Mouse (Mus musculus) gastrocnemius, postnatal 36 days (tissue): ENCODE data around the gene Gps2. TPM values are rescaled to one million over a fixed set of nuclear protein-coding genes. Genes with fewer than 3 reads are reported as not detected.

Experiments used
- DNase-seq, 2 experiments: peaks; one replicate each; pipeline ENCODE4 v3.0.0; 2022
- intact Hi-C: fragments of 180-260 bp; cut with DNase I; formaldehyde crosslinking; loops from one replicate; pipeline ENCODE4 v1.15.1; 2025
- total RNA-seq, 2 experiments: library from RNA; stranded (reverse); gene quantifications; 2 replicates each; pipeline ENCODE4 v1.2.3; 2021

Gps2 gene
- total RNA-seq, 2 experiments from 2014 or later, result 33.9 to 42.5 TPM

DNA sequence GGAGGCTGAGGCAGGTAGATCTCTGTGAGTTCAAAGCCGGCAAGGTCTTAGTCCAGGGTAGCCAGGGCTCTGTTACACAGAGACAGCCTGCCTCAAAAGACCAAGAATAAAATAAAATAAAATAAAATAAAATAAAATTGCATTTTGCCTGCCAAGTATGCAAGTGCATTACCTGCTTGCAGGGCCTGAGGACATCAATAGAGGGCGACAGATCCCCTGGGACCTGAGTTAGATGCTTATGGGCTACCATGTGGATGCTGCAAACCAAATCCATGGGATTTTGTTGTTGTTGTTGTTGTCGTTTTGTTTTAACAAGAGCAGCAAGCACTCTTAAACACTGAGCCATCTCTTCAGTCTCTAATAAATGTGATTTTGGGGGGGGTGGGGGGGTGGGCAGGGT, 18.6 kb downstream of the Gps2 start:
- DNase-seq, result no peak
- intact Hi-C loops, result loop anchor here (5.0 kb wide), 1 partner anchor 75 kb away; no protein-coding TSS in a partner anchor

DNA sequence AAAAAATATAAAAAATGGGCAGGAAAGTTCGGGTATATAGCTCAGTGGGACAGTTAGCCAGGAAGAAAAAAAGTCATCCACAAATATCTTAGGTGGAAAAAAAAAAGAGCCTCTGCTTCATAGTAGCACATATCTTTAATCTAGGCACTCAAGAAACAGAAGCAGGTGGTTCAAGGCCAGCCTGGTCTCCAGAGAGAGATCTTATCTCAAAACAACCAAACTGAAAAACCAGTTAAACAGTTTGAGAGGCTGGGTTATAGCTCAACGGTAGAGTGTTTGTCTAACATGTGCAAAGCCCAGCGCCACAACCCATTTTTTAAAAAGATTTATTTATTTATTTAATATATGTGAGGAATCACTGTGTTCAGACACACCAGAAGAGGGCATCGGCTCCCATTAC, 19.4 kb downstream of the Gps2 start:
- no peak for DNase-seq
- intact Hi-C loops, result loop anchor here (5.0 kb wide), 1 partner anchor 74 kb away; no protein-coding TSS in a partner anchor

DNA sequence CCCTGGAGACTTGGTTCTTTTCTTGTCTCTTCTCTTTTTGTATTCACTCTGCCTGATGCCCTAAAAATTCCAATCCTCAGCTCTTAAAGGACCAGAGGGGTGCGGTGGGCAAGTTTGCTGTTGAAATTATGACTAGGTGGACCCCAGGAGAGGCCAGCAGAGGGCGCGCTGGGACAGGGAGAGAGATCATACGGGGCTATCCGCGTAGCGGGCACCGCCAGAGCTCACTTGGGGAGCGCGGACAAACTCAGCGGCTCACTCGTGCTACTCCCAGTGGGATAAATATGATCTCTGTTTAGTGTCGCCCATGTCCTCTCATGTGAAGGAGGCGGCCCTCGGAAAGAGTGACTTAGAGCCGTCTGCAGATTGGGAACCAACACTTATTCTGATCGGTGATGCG, 20.5 kb downstream of the Gps2 start:
- intact Hi-C loops, result loop anchor here (1.0 to 5.0 kb wide), 2 partner anchors 15 to 73 kb away; no protein-coding TSS in a partner anchor
- peak; percentile 92 to 95 for DNase-seq

GRCm38 (mm10) chr11:69934681-69935080, 21.0 kb downstream of the Gps2 start:
- DNase-seq, result no peak
- intact Hi-C loops, result loop anchor here (1.0 to 5.0 kb wide), 2 partner anchors 15 to 73 kb away; no protein-coding TSS in a partner anchor

DNA sequence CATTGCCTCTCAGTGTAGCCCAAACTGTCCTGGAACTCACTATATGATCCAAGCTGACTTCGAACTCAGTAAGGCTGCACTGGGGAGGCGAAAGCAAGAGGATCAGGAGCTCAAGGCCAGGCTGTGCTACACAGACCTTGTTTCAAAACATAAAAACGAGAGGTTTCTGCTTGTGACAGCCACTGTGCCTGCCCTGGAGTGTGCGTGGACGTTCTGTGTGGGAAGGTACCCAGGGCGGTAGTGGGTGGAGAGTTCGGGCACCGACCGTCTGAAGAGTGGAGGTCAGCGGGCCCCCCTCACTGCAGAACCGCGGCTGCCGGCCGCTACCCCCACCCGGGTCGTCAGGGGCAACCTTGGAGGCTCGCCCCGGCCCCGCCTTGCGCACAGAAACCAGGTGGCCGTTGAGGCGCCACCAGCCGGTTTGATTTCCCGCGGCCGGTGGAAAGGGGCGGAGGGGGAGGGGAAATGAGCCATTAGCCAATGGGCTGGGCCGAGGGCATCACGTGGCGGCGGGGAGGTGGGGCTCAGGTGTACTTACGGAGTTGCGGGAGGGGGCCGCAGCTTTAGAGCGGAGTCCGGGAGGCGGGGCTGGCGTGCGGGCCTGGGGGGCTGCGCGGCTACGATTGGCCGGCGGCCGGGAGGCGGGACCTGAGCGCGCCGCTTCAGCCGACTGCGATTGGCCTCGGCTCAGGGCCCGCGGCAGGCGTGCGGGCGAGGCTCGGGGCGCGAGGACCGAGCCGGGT, 21.6 kb downstream of the Gps2 start, which contains the start of gene Ybx2:
Gene Ybx2 (plus strand): TSS at position 660 of the 743 bp plus-strand sequence.
- intact Hi-C loops, result no loop called here
- peak; percentile 73 to 80 for DNase-seq

DNA sequence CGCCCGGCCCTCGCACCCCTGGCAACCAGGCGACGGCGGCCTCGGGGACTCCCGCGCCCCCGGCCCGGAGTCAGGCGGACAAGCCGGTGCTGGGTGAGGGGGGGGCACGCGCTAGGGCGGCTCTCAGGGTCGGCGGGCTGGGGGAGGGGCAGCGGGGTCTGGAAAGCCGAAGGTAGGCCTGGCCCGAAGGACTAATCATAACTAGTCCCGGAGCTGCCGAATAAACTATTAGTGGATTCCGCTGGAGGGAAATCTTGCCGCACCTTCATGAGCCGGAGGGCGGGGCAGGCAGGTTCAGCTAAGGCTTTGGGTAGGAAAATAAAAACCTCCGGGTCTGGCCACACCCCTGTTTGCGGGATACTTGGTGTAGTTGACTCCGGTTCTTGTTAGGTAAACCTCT, 22.5 kb downstream of the Gps2 start:
- intact Hi-C loops, result no loop called here

GRCm38 (mm10) chr11:69936714-69937347, 23.1 kb downstream of the Gps2 start:
- DNase-seq, result no peak
- intact Hi-C loops, result no loop called here

More for the DNA sequence above, 22.5 kb downstream of the Gps2 start:
- peak in 1 of 2 experiments; percentile 26 for DNase-seq

GRCm38 (mm10) chr11:69937385-69937784, 23.7 kb downstream of the Gps2 start:
- intact Hi-C loops, result no loop called here
- DNase-seq, result peak; percentile 66 to 78

DNA sequence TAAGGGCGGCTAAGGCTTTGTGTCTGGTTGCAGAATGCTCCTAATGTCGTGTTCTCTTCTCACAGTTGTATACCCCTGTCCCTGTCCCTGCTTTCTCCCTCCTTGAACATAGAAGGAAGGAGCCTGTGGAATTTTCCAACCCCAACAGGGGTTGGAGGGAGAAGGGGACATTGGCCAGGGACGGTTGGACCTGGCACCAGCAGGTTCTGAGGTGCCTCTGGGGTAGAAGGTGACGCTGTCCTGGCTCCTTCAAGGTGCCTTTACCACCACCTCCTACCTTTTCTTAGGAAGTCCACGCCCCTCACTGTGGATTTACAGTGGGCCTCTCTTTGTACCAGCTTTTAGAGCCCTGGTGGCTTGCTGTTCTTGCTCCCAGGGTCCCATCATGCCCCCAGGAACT, 24.1 kb downstream of the Gps2 start:
- intact Hi-C loops, result no loop called here
- DNase-seq, result no peak

- intact Hi-C loops, result no loop called here
- no peak for DNase-seq
Measured at GRCm38 (mm10) chr11:69938401-69938979, 24.8 kb downstream of the Gps2 start.

- DNase-seq, result no peak
- intact Hi-C loops, result no loop called here
Measured at GRCm38 (mm10) chr11:69939181-69939580, 25.5 kb downstream of the Gps2 start.

DNA sequence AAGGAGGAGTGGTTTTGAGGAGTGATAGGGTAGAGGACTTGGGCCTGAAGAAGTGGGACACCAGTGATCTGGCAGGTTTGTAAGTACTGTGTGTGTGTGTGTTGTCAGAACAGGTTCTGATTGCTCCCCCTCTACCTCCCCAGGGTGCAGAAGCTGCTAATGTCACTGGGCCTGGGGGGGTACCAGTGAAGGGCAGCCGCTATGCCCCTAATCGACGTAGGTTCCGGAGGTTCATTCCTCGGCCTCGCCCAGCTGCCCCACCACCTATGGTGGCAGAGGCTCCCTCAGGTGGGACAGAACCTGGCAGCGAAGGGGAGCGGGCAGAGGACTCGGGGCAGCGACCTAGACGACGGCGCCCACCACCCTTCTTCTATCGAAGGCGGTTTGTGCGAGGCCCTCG, 26.0 kb downstream of the Gps2 start:
- DNase-seq, result no peak
- intact Hi-C loops, result no loop called here

DNA sequence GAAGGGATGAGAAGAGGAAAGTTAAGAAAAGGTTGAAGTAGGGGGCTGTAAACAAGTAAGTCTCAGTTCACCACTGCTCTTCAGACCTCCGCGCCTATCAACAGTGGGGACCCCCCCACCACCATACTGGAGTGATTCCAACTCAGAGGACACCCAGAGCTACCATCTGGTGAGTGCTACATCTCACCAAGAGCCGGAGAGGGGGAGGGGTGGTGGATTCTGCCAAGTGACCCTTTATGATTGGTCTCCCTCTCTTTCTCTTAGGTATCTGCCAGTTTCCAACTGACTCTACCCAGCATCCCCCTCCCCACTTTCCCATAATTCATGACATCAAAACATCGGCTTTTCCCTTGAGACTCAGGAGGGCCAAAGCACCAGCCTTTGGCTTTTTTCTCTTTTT, 27.3 kb downstream of the Gps2 start:
- no peak for DNase-seq
- intact Hi-C loops, result no loop called here

- intact Hi-C loops, result no loop called here
- no peak for DNase-seq
Measured at GRCm38 (mm10) chr11:69945216-69945615, 31.5 kb downstream of the Gps2 start.

DNA sequence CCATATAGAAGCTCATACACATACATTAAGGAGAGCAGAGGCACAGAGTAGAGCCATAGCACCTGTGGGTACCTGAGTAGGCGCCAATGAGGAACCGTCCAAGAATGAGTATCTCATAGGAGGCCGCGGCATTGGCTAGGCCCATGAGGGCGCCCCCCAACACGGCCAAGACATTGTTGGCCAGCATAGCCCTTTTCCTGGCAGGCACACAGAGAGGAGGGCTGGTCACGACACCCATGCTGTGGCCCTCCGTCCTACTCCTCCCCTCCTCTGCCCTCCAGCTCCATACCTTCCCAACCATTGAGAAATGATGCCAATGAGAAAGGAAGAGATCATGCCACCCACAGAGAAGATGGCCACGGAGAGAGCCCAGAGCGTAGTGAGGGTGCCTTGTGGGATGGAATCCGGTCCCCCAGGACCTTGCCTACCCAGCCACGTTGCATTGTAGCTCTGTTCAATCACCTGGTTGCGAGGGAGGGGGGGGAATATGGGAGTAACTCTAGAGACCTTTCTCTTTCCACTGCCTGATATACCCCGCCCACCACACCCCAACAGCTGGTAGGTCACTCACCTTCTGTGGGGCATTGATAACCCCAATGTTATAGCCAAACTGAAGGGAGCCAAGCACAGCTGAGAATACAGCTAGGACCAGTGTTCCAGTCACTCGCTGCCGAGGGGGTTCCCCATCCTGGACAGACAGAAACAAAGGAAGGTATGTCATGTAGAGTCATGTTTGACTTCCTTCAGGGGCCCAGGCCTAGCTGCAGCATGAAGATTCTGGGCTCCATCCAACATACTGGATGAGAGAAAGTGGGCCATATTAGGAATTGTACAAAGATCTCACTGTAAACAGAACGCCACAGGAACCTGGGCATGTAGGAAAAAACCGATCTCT, 32.6 kb downstream of the Gps2 start:
- no peak for DNase-seq
- intact Hi-C loops, result no loop called here

DNA sequence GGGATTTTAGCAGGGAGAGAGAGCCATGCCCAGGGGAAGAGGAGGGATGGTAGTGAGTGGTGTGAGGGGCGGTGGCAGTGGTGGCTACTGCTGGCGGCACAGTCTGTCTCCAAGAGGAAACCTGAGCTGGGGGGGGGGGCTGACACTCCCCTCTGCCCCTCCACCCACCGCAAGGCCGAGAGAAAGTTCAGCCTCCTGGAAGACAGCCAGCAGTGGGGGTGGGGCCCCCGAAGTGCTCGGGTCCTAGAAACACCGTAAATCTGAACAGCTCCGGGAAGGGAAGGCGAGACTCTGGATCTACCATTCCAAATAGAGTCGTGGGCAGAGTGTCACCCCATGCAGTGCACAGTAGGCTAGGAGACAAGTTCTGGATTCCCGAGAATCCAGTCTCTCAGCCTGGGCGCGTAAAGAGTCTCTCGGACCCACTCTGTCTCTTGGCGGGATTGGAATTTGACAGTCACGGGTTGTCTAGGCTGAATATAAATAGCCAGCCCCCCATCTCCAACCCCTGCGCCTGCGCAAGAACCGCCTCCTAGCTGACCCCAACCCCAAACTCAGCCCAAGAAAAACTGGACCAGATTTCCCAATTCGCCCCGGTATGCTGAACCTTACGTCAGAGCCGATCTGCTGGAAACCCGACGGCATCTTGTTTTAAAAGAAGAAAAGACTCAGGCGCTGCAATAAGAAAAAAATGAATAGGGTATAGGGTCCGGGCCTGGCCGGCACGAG, 33.8 kb downstream of the Gps2 start:
- intact Hi-C loops, result no loop called here

DNA sequence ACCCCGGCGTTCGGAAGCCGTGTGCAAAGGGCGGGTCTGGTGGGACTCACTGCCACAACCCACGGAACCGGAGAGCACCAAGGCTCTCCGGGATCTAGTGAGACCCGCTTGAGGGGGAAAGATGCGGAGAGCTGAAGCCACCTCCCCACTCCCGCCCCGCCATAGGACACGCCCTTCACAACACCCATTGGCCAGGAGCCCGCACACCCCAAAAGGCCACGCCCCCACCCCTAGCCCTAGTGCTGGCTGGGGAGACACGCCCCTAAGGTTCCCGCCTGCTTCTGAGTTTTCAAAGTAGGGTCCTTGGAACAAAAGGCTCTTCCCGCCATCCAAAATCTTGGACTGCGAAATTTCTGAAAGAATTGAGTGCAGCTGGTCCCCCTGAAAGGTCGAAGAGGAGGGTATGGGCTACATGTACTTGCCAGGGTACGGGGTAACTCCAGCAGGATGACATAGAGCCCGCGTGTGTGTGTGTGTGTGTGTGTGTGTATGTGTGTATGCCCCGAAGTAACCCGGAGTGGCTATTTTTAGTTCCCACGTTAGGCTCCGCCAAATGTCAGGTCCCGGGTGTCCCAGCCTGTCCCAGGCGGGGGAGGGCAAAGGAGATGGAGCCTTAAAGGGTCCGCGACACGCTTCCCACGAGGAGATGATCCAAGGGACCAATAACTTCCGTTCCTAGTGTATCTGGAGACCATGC, 34.5 kb downstream of the Gps2 start, which contains the start of gene Slc2a4:
Gene Slc2a4 (minus strand): TSS at position 123 of the 697 bp plus-strand sequence.
- intact Hi-C loops, result no loop called here
- peak; percentile 89 to 93 for DNase-seq

More for the DNA sequence above, 33.8 kb downstream of the Gps2 start:
- DNase-seq, result peak; percentile 68 to 83

- intact Hi-C loops, result loop anchor here (1.0 kb wide), 1 partner anchor 14 kb away; no protein-coding TSS in a partner anchor
- DNase-seq, result peak; percentile 86 to 89
Measured at GRCm38 (mm10) chr11:69948763-69949150, 35.1 kb downstream of the Gps2 start.
